Mouse (Mus musculus): Measurements from ENCODE around the gene Utrn. TPM values are rescaled to one million over a fixed set of nuclear protein-coding genes. Genes with fewer than 3 reads are reported as not detected.

The Utrn gene
- total RNA-seq, 4 experiments from 2014 or later: 98.3 to 124 (median 123) TPM

- no peak for DNase-seq
These were observed 73.2 kb downstream of the Utrn start for GRCm38 (mm10) chr10:12795796-12796509.

- no peak for DNase-seq
These were observed 77.1 kb downstream of the Utrn start for GRCm38 (mm10) chr10:12792049-12792448.

- DNase-seq: no peak
These were observed 78.3 kb downstream of the Utrn start for GRCm38 (mm10) chr10:12790881-12791280.

GRCm38 (mm10) chr10:12788529-12788928, 80.6 kb downstream of the Utrn start:
- DNase-seq: no peak

- DNase-seq: peak; percentile 78
These were observed 81.2 kb downstream of the Utrn start for GRCm38 (mm10) chr10:12787965-12788364.

GRCm38 (mm10) chr10:12785299-12785698, 83.9 kb downstream of the Utrn start:
- no peak for DNase-seq

GRCm38 (mm10) chr10:12781381-12781907, 87.7 kb downstream of the Utrn start:
- no peak for DNase-seq

- no peak for DNase-seq
These were observed 96.0 kb downstream of the Utrn start for GRCm38 (mm10) chr10:12773178-12773577.

- DNase-seq: no peak
These were observed 97.7 kb downstream of the Utrn start for GRCm38 (mm10) chr10:12771511-12771910.

GRCm38 (mm10) chr10:12762668-12763067, 106.5 kb downstream of the Utrn start:
- DNase-seq: no peak

- no peak for DNase-seq
These were observed 110.5 kb downstream of the Utrn start for GRCm38 (mm10) chr10:12758702-12758988.

- DNase-seq: peak; percentile 73
These were observed 111.0 kb downstream of the Utrn start for GRCm38 (mm10) chr10:12757943-12758701.

GRCm38 (mm10) chr10:12756692-12757091, 112.5 kb downstream of the Utrn start:
- DNase-seq: no peak

- DNase-seq: no peak
These were observed 114.3 kb downstream of the Utrn start for GRCm38 (mm10) chr10:12754911-12755310.

GRCm38 (mm10) chr10:12754166-12754565, 115.0 kb downstream of the Utrn start:
- no peak for DNase-seq

- DNase-seq: no peak
These were observed 125.4 kb downstream of the Utrn start for GRCm38 (mm10) chr10:12743717-12744116.

GRCm38 (mm10) chr10:12739302-12739987, 129.7 kb downstream of the Utrn start:
- DNase-seq: no peak

- peak; percentile 78 for DNase-seq
These were observed 131.2 kb downstream of the Utrn start for GRCm38 (mm10) chr10:12737926-12738325.

- no peak for DNase-seq
These were observed 132.0 kb downstream of the Utrn start for GRCm38 (mm10) chr10:12736861-12737835.

GRCm38 (mm10) chr10:12735695-12736094, 133.5 kb downstream of the Utrn start:
- DNase-seq: no peak

- no peak for DNase-seq
These were observed 137.7 kb downstream of the Utrn start for GRCm38 (mm10) chr10:12731459-12731858.

GRCm38 (mm10) chr10:12729635-12730034, 139.5 kb downstream of the Utrn start:
- DNase-seq: no peak

Data from adrenal gland, adult 8-10 months (tissue).